Mouse (Mus musculus): ENCODE results near the gene Slco2a1.
A peak's percentile ranks its signal among the peaks of the same experiment; 100 is the strongest.

The Slco2a1 gene

DNA sequence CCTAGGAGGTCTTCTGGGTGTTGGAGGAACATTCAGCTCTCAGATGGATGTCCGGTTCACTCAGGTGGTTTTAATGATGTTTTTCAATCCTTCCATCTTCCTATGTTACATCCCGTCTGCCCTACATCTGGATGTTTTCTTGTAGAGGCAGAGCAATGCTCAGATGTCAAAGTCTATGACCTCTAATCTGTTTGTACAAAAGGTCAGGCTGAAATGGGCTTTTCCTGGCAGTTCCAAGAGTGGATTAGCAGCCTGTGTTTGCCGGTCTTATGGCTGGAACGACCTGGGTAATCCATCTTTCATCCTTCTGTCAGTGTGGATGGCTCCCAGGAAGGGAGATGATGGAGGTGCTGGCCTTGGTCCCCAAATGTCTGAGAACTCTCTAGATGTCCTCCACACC is 2.6 kb upstream of the Slco2a1 start:
- no peak for DNase-seq

- peak in 1 of 2 experiments; percentile 46 for DNase-seq
Observed at GRCm38 (mm10) chr9:102990306-102991133, 2.0 kb downstream of the Slco2a1 start.

- no peak for DNase-seq
Observed at GRCm38 (mm10) chr9:102991134-102991406, 2.6 kb downstream of the Slco2a1 start.

DNA sequence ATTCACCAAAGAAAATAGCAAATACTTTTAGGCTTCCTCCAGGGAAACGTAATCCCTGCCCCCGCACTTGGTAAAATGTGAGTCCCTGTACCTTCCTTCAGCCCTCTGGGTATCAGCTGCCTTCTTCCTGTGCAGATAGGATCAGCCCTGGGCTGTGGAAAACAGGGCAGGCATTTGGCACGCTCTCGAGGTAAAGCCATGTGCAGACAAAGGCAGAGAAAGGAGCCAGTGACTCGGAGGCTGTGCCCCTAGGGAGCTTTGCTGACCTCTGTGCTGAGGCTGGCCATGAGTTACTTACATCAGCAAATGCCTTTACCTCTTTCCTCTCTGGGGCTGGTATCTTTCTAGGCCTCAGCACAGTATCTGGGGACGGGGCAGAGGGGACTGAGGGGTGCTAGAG is 4.4 kb downstream of the Slco2a1 start:
- peak in 1 of 2 experiments; percentile 56 for DNase-seq

DNA sequence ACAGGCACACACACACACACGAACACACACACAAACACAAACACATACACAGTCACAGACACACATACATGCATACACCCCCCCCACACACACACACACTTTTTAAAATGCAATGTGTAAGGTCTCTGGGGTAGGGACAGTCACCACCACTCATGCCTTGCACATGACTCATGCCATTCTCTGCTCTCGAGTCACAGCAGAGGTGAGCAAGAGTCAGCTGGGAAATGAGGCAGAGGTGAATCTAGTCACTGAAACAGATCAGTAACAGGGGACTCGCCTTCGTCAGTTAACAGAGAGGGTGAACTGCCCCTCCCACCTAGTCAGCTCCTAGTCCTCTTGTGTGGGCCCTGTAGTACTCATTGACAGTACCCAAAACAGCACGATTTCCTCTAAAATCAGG is 5.3 kb downstream of the Slco2a1 start:
- no peak for DNase-seq

DNA sequence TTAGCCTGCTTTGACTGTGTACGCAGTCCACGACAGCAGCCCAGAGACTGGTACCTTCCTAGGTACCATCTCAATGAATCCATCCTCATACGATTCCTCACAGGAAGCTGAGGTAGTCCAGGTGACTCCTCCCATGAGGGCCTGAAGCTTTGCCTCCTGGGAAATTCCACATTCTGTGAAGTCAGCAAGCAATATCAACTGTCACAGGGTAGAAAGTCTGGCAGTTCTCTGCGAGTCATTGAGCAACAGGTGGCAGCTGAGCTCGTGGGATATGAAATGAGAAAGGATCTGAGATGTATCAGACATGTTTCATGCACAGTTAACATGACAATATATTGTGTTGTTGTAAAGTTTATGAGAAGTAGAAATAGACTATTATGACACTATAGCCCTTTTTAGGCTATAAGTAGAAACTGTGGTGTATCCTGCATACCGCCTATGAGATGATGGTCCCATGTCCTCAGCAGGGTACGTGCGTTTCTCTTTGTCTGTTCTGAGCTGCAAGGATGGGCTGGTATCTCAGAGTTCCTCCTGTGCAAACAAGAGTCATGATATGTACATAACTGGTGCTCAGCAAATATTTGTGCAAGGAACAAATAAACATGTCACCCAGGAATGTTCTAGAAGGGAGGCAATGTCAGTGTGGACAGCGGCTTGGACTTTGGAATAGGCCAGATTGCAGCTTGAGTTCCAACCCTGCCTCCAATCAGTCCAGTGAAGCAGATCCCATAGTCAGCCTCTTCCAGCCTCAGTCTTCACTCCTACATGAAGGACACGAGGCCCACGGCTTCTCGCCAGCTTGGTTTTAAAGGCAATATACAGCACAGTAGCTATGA is 7.5 kb downstream of the Slco2a1 start:
- DNase-seq, result no peak

DNA sequence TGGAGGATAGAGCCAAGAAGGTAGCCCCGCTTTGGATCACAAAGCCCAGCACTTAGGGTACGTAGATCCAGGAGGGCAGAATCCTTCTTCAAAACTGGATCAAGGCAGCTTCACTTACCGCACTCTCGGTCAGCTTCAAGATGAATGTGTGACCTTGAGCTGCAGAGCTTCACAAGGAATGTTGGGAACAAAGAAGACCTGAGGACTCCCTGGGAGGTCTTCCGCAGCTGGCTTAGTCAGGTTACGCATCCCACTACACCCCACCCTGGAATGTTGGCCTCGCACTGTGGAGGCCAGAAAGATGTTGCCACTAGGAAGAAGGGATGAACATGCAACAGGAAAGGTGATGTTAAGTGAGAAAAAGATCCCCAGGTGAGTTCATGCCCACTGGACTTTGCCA is 11.9 kb downstream of the Slco2a1 start:
- DNase-seq, result no peak

DNA sequence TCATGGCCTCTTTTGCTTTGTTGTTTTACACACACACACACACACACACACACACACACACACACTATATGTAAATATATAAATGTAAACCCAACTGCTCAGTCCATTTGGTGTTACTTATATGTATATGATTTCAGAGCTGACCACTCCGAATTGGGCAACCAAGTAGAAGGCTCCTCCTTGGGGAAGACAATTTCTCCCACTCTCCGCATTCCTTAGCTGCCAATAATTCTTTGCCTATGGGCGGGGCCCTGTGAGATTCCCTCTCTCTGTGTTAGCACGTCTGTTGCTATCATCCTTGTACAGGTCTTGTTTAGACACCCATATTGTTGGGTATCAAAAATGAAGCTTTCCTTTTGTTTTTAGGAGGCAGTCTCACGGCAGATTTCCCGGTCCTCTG is 15.8 kb downstream of the Slco2a1 start:
- DNase-seq, result no peak

DNA sequence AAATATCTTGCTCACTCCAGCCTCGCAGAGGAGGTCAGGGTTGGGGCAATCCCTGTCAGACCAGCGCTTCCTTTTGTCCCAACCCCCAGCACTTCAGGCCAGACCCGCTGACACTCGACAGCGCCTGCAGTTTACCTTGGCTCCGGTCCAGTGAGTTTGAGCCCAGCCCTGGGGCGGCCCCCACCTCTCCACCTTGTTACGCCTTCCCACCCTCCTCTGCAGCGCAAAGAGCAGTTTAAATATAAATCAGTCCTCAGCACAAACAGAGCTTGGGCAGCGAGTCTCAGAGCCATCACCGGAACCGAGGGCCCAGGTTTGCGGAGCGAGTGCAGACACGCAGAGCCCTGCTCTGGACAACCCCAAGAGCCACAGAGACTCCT is 19.2 kb downstream of the Slco2a1 start:
- DNase-seq, result peak; percentile 88 to 94

DNA sequence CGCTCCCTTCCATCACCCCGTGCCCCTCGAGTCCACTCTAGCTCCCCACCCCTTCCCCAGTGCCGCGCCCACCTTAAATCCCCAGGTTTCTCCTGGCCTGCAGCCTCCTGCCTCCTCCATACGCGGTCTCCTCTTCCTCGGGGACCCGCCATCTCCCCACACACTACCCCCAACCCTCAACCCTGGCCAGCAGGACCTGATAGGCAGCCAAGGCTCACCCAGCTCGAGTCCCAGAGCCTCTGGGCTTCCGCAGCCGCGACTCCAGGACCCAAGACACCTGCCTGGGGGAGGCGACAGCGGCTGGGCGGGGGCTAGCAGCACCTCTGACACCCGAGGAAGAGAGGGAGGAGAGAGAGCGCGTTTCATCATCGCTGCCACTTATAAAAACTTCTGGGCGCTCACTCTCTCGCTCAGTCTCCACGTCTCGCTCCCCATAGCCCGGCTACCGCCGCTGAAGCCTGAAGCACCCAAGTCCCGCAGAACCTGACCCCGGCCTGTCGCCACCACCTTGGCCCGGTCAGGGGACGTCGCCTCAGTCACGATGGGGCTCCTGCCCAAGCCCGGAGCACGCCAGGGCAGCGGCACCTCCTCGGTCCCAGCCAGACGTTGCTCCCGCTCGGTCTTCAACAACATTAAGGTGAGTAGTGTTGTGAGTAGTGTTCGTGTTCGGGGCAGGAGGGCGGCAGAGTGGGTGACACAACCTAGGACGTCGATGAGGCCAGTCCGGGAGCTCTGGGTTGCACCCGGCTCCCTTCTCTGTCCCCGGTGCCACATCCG is 19.8 kb downstream of the Slco2a1 start:
- peak; percentile 69 to 81 for DNase-seq

DNA sequence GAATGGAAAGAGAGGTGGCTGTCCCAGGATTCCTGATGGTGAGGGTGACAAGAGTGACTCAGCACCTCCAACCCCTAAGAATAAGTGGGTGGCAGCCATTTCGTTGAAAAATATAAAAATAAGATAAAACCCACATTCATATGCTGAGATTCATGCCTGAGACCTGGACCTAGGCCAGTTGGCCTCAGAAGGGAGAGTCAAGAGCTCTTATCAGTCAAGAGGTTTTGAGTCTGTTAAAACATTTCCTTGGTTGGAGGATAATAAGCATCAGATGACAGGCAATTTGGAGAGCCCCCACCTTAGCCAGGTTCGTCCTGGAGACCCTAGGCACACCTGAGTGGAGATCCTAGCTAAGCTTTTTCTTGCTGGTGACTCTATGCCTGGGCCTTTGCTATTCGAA is 21.6 kb downstream of the Slco2a1 start:
- peak in 1 of 2 experiments; percentile 50 for DNase-seq

DNA sequence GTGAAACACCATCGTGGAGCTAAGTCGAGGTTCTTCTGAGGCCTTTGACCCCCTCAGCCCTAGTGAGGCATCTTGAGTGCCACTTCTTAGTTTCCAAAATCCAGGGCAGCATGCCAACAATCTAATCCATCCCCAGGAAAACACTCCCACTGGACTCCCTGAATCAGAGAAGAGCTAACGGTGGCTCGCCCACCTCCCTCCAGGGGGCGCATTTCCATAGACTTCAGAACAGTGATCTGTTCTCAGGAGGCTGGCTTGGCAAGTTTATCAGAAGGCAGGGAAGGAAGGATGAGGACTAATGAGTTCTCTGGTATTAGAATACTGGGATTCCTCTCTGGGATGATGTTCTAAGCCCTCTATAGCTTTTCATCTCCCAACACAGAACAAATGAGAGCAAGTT is 24.9 kb downstream of the Slco2a1 start:
- DNase-seq, result peak; percentile 70 to 80

- DNase-seq, result no peak
Observed at GRCm38 (mm10) chr9:103014686-103015085, 26.2 kb downstream of the Slco2a1 start.

DNA sequence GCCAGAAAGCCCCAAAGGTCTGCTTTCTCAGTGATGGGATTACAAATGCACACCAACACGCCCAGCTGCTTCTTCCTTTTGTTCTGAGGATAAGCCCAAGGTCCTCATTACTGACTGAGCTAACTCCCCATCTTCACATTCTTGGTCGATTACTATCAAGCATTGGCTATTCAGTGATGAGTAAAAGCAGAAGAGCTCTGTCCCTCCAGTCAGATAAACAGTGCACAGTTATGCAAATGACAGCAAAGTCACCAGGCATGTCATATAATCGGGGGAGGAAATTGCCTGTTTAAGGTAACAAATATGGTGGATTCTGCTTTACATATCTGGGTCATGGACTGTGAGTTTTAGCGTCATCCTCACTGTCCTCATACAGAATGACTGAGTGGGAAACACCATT is 35.6 kb downstream of the Slco2a1 start:
- no peak for DNase-seq

DNA sequence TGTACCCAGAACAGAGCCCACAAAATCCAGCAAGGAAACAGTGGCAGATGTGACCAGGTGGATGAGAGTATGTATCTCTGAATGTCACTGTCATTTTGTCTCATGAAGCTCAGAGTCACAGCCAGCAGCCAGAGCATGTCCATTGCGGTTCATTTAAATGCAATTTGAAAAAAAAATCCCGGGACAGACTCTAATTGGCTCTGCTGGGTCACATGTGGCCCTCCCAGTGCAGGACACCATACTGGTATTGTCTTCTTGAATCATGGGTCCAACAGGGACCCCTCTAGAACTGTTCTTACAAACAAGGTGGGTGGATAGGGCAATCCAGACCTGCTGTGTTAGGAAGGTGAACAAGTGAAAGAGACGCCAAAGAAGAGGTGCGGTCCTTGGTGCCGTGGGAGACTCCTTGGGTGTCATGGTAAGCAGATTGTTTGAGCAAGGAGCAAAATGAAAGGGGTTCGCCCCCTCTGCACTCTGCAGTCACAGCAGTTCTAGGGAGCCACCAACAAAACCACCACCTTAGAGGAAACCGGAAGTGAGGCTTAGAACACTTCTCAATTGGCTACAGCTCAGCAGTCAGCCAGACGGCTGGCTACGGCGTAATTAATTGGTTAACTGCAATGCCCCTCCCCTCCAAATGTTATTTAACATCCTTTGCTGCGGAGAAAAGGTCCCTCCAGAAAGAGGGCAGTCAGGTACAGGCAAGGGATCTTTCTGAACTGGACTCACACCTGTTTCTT is 38.8 kb downstream of the Slco2a1 start:
- DNase-seq, result no peak

DNA sequence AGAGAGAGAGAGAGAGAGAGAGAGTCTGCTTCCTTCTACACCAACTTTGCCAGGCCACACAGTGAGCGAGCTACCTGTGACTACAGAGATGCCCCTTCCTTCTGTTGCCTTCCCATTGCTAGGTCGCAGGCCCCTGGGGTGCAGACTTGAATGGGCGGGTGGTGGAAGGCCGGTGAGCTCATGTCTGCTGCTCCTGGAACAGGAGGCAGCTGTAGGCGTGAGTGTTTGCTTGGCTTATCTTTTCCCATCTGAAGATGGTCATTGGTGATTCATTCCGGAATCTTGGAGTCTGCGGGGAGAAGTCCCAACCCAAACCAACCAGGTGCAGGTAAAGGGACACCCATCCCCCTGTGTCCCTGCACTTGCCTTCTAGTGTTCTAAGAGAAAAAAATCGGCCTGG is 40.5 kb downstream of the Slco2a1 start:
- no peak for DNase-seq

DNA sequence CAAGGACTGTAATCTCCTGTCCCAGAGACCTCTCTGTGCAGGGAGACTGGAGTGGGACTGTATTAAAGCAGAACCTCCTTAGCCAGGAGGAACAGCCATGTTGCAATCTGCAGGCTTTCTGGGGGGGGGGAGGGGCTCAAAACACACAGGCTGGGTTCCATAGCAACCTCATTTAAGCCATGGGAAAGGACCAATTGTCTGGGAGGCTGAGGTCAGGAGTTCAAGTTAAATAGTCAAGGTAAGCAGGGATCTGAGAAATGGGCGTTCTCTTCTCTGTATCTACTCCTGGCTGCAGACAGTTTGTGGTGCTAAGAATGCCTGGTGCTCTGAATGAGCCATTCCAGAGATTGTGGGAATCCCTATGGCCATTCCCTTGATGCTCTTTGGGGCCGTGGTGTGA is 41.5 kb downstream of the Slco2a1 start:
- no peak for DNase-seq

DNA sequence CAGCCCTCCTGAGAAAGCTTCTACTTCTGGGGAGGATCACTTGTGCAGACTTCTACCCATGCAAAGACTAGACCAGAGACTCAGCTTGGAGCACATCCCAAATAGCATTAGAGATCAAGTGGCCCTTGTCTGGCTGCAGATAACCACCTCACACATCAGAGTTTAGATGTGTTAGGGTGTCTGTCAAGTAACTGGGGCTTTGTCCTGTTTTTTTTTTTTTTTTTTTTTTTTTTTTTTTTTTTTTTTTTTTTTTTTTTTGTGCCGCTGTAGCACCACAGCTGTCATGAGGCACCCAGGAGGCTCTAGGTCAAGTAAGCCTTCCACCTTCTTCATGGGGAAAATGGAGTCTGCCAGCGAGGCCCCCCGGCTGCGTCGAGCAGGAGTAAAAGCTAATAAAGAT is 42.7 kb downstream of the Slco2a1 start:
- no peak for DNase-seq

DNA sequence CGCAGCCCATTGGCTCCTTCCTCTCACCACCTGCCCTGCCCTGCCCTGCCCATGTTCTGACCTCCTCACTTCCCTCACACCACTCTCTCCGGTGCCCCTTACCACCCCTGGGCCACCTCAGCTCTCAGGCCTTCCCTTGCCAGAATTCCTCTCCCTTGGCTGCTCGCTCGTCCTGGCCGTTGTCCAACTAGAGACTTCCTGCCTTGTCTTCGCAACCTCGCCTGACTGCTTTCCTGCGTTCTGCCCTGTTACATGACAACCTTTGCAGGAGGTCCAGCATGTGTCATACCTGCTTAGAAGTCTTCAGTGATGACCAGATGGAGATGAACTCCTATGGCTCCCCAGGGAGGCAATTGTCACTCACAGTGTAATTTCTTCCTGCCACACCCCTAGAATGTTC is 43.7 kb downstream of the Slco2a1 start:
- peak; percentile 77 to 78 for DNase-seq

GRCm38 (mm10) chr9:103033381-103033780 is 44.9 kb downstream of the Slco2a1 start:
- no peak for DNase-seq

- DNase-seq, result peak; percentile 47 to 77
Observed at GRCm38 (mm10) chr9:103036971-103037391, 48.5 kb downstream of the Slco2a1 start.

GRCm38 (mm10) chr9:103038266-103038665 is 49.8 kb downstream of the Slco2a1 start:
- DNase-seq, result peak; percentile 46 to 76

DNA sequence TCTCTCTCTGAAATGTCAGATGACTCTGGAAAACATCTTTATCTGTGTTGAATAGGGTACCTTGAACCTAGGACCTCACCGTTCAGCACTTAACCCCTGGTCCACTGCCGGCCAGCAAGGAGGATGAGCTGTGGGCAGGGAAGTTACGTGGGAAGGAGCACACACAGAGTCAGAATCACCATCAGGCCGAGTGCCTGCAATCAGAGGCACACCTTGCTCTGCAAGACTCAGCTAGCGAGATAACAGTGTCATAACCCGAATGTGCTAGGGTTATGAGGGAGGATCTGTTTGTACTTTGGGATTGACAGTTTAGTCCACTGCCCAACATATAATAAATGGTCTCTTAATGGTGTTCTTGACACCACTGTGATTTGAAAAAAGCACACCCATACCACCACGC is 50.2 kb downstream of the Slco2a1 start:
- DNase-seq, result no peak

All from lung, postnatal 4 days (tissue).